Mouse (Mus musculus) liver, postnatal 0 days (tissue): ENCODE results near the gene Ms4a6b.
"Not testable (repeated sequence)": the region's sequence is repeated elsewhere in the genome, so short reads cannot be mapped to it uniquely, and the experiment has no call there.

ENCODE experiments used
- CTCF ChIP-seq: sonication (generic); IDR thresholded peaks from 2 replicates; pipeline ENCODE4 v1.5.1; 2016; ENCODE audit warnings: antibody characterized with exemption, low read depth
- EP300 ChIP-seq: IDR thresholded peaks from 2 replicates; pipeline ENCODE4 v1.6.1; 2016; ENCODE audit warnings: antibody characterized with exemption, low read depth, mild to moderate bottlenecking

- not testable (repeated sequence) for TF ChIP-seq EP300, CTCF
These were observed 47.1 kb upstream of the Ms4a6b start, which contains the start of gene Ms4a6c for GRCm38 (mm10) chr19:11469215-11469614.
